Mouse (Mus musculus) splenic B cell, adult 2 months (primary cell): Measurements from ENCODE around the gene Slc12a3.
"Not testable (repeated sequence)": the region's sequence is repeated elsewhere in the genome, so short reads cannot be mapped to it uniquely, and the experiment has no call there.

Experiments used
- DNase-seq: peaks from one replicate; pipeline ENCODE4 v3.0.0-alpha.2; 2011; ENCODE audit warnings: low read depth, low spot score
- H3K27me3 ChIP-seq: 2 replicates; pipeline ENCODE4 v1.6.1; 2012; ENCODE audit warnings: mild to moderate bottlenecking, low read length, moderate library complexity, mixed read lengths; ENCODE audit not compliant: control insufficient read depth, poor library complexity, insufficient read depth, severe bottlenecking
- H3K36me3 ChIP-seq: 2 replicates; pipeline ENCODE4 v1.6.1; 2012; ENCODE audit warnings: mild to moderate bottlenecking, low read length, moderate library complexity, mixed read lengths; ENCODE audit not compliant: control insufficient read depth, poor library complexity, insufficient read depth, severe bottlenecking

The Slc12a3 gene

DNA sequence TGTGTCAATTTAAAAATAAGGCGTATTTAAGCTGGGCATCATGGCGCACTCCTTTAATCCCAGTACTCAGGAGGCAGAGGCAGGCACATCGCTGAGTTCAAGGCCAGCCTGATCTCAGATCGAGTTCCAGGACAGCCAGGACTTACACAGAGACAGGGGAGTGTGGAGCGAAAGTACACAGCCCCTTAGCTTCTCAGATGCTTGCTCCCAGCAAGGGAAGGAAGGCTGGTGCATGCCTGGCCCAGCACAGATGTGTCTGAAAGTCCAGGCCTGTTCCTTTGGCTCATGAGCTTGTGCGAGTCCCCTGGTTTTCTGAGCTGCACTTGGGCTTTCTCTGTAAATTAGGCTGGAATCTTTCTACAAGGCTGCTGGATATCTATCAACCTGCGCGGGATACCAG, 61.9 kb downstream of the Slc12a3 start:
- no peaks in the 10 kb centered on the region for H3K27me3 ChIP-seq

DNA sequence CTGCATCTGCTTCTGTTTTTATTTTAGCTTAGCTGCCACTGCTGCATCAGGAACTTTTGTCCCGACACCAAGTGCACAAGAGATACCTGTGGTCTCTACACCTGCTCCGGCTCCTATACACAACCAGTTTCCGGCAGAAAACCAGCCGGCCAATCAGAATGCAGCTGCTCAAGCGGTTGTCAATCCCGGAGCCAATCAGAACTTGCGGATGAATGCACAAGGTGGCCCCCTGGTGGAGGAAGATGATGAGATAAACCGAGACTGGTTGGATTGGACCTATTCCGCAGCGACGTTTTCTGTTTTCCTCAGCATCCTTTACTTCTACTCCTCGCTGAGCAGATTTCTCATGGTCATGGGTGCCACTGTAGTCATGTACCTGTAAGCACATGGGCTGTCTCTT, 63.1 kb downstream of the Slc12a3 start:
- peak; percentile 70 for DNase-seq
- H3K36me3 ChIP-seq, result peaks cover 45% of the 10 kb centered on the region
- H3K27me3 ChIP-seq, result no peaks in the 10 kb centered on the region

More for the DNA sequence above, 61.9 kb downstream of the Slc12a3 start:
- no peak for DNase-seq
- peaks cover 44% of the 10 kb centered on the region for H3K36me3 ChIP-seq

DNA sequence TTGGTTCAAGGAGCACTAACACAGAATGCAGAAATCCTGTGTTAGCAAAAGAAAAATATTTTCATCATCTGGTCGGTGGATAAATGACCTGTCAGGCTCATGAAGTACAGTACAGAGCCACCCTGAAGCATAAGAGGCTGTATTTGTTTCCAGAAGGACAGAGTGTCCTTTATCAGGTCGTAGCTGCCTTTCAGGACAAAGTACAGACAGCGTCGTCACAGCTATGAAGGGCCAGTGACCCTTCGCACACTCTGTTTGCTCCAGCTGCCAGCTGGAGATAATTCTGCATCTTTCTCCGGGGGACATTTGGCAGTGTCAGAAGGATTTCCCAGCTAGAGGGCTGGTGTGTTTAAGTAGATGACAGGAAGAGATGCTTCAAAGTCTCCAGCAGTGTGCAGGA, 63.6 kb downstream of the Slc12a3 start:
- DNase-seq, result no peak
- H3K27me3 ChIP-seq, result no peaks in the 10 kb centered on the region
- peaks cover 45% of the 10 kb centered on the region for H3K36me3 ChIP-seq

DNA sequence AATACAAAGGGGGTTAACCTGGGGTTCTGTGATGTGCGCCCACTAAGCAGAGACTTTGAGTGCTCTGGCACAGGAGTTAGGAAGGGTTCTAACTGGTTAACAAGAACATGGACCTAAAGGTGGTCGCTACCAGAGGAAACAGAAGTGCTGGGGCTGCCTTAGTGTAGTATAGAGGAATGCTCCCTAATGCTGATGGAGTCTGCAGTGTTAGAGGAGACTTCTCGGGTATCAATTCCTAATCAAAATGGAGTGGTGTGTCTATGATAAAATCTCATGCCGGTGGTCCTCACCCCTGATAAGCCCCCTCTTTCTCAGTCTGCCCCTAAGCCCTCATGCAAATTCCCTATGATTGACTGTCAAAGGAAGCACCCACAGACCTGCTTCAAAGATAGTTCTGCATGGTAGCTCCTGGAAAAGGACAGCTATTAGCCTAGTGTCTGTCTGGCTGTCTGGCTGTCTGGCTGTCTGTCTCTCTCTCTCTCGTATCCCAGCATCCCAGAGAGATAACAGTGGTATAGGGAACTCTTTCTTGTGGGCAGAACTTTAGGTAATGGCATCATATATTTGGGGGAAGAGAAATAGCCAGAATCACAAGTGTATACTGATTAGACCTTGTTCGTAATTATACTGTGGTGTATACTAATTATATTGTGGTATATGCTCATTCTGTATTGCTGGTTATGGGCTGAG, 67.0 kb downstream of the Slc12a3 start:
- DNase-seq, result no peak
- Histone ChIP-seq H3K27me3 (no peaks in the 10 kb centered on the region), H3K36me3 (peaks cover 33% of the 10 kb centered on the region)

DNA sequence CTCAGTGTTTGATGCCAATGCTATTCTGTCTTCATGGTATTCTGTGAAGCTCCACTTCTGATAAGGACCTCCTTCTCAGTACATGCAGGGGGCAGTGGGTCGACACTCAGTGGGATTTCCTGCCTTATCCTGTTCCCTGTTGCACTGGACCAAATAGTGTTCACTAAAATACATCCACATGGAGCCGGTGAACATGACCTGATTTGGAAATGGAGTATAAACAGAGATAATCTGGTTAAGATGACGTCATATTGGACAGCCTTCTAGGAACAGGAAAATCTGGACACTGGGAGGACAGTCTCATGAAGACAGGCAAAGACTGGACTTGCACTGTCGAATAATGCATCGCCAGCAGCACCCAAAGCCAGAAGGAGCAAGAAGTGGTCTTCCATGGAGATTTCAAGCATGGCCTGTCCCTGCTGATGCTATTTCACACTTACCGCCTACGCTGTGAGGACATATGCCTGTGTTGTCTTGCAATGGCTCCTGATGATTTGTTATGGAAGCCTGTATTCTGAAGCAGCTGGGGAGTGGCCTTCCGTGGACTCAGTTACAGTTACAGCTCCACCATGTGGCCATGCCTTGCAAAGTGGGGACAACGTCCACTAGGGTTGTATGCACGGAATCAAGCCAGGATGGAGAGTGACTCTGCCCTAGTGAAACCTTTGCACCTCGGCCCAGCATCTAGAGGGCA, 68.1 kb downstream of the Slc12a3 start:
- peak; percentile 83 for DNase-seq
- H3K36me3 ChIP-seq, result peaks cover 27% of the 10 kb centered on the region
- no peaks in the 10 kb centered on the region for H3K27me3 ChIP-seq

DNA sequence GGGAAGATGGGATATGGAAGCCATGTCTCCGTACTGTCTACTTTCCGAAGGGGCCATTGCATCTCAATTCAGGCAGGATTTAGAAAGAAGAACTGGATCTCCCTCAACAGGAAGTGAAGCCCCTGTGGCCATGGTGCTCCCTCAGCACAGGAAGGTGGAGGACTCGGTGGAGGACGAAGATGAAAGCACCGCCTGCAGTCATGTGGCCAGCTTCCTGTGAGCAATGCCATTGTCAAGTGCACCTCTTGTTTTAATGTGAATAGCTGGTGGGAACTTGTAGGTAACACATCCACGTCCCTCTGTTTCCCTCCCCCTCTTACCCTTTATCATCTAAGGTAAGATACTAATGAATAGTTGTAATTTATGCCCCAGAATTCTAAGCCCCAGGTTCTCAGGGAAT, 69.6 kb downstream of the Slc12a3 start:
- H3K36me3 ChIP-seq, result peaks cover 19% of the 10 kb centered on the region
- DNase-seq, result peak; percentile 73
- no peaks in the 10 kb centered on the region for H3K27me3 ChIP-seq

DNA sequence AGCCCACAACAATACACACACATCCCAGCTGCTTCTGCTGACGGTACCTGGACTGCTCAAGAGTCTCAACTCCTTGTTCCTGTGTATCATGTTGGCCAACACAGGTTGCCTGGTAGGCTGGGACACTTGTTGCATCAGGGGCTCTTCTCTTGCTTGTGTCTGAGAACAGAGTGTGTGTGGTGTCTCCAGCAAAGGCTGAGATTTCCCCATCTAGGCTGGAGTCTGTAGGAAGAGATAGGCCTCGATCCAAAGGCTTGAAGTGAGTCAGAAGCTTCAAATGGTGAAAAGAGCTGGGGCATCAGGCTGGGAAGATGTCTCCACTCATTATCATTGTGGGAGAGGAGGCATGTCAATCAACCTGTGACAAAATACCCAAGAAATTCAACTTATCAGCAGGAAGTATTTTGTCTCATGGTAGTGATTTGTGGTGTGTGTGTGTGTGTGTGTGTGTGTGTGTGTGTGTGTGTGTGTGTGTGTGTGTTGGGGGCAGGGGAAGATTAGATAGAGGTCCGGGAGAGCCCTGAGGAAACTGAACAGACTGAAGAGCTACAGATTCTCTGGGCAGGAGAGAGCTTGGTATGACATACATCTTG, 70.5 kb downstream of the Slc12a3 start:
- no peaks in the 10 kb centered on the region for H3K27me3 ChIP-seq
- peaks cover 12% of the 10 kb centered on the region; the same call in 1 of the 2 replicates for H3K36me3 ChIP-seq
- DNase-seq, result no peak

DNA sequence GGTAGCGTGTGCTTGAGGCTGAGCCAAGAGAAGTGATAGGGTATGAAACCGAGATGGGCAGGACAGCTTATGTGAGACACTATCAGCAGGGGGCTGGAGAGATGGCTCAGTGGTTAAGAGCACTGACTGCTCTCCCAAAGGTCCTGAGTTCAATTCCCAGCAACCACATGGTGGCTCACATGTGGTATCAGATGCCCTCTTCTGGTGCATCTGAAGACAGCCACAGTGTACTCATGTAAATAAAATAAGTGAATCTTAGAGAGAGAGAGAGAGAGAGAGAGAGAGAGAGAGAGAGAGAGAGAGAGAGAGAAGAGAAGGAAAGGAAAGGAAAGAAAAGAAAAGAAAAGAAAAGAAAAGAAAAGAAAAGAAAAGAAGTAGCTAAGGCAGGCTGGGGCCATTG, 71.0 kb downstream of the Slc12a3 start:
- not testable (repeated sequence) for H3K36me3 ChIP-seq, H3K27me3 ChIP-seq
- peak; percentile 30 for DNase-seq

DNA sequence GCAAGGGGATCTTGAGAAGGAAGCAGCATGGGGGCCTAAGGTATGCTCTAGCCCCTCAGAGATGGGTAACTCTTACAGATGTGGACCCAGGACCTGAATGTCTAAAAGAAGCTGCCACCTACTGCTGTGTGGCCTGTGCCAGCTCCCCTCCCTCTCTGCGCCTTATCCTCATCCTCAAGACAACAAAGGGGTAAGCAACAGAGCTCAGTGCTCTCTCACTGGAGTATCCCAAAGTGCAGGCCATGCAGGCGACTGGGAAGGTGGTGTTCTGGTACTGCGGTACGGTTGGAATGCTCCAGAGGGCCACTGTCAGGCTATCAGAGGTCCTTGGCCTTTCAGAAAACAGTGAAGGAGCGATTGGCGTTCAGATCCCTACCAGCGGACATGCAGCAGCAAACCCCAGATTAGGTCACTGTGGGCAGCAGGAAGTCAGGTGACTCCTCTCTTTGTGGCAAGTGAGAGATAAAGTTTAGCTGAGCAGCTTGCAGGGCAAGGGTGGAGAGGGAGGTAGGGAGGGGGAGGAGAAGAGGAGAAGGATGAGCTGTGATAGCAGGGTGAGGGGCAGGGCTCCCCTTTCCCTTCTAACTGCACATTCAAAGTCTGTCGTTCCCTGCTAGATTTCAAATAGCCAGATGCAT, 79.6 kb downstream of the Slc12a3 start:
- no peaks in the 10 kb centered on the region for H3K27me3 ChIP-seq
- no peak for DNase-seq

DNA sequence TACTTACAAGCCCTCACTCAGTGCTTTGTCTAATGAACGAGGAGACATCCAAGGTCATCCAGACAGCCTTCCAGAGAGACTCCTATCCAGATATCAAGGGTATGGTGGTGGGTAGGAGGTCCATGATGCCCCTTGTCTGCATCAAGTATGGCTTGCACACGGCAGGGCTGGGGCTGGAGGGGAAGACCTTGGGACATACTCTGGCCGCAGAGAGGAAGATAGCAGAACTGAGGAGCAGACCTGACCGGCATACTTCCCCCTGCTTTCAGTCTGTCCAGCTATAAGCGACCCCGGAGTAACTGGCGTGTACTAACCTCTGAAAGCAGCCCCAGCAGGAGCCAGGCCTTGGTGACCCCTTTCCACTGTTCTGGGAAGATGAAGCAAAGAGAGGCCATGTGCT, 80.5 kb downstream of the Slc12a3 start:
- no peak for DNase-seq
- Histone ChIP-seq H3K27me3 (no peaks in the 10 kb centered on the region), H3K36me3 (no peaks in the 10 kb centered on the region)

More for the DNA sequence above, 79.6 kb downstream of the Slc12a3 start:
- H3K36me3 ChIP-seq, result no peaks in the 10 kb centered on the region

DNA sequence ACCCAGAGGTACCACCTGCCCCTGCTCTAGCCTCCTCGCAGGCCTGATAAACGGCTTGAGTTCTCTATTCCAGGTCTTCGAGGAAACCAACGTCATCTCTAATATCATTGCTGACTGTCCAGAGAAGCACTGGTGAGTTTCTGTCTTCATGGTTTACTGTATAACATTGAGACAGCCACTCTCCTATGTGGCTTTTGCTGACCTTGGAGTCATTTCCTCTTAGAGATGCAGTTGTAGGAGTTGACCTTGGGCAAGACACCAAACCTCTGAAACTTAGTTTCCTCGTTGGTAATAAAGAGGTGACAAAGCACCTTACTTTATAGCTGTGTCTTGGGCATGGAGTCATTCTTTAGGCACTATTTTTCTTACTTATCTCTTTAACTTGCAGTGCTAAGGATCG, 83.5 kb downstream of the Slc12a3 start:
- H3K36me3 ChIP-seq, result no peaks in the 10 kb centered on the region
- H3K27me3 ChIP-seq, result no peaks in the 10 kb centered on the region
- no peak for DNase-seq

DNA sequence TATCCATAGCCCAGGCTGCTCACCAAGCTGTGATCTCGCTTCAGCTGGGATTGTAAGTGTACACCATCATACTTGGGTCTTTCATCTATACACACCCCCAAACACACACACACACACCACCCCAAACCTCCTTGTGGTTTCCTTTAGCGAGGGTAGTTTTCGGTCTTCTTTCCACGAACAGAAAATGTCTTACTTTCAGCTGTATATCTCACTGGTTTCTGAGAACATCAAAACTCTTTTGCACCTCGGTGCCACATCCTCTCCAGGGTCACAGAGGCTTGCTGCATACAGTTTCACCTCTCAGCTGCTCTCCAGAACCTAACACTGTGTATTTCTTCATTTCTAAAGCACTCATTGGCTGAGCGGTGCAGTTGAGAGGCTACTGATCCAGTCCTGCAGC, 84.5 kb downstream of the Slc12a3 start:
- H3K27me3 ChIP-seq, result no peaks in the 10 kb centered on the region
- no peak for DNase-seq
- H3K36me3 ChIP-seq, result no peaks in the 10 kb centered on the region

DNA sequence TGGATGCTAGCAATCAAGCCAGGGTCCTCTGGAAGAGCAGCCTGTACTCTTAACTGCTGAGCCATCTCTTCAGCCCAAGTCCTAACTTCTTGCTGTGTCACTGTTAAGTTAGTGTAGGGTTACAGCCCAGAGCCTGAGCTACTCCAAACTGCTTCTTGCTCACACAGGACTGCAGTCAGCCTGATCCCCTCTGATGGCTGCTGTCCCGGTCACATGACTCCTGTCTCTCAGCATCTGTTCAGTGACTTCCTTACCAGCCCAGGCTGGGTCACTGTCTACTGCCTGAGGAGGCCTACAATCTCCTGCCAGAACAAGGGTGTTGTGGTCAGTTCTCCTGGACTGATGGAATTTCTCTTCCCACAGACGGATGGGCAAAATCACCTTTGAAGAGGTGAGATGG, 86.2 kb downstream of the Slc12a3 start:
- Histone ChIP-seq H3K36me3 (no peaks in the 10 kb centered on the region), H3K27me3 (no peaks in the 10 kb centered on the region)
- no peak for DNase-seq
